Mouse (Mus musculus) activated CD4-positive, CD25-positive, alpha-beta regulatory T cell, adult 4 months (primary cell): ENCODE measurements around the gene Dock7. TPM values are rescaled to one million over a fixed set of nuclear protein-coding genes. Genes with fewer than 3 reads are reported as not detected.

Experiments used
- ATAC-seq: one replicate; pipeline ENCODE4 v1.8.0; 2017
- polyA plus RNA-seq, 2 experiments: library from polyadenylated mRNA; unstranded; fragments of 100-300 nt; shearing (Covaris generic); gene quantifications; one replicate each; pipeline ENCODE4 v1.2.1; 2017

Dock7 gene
- polyA plus RNA-seq, 2 experiments from 2014 or later: 1.2 TPM; not detected in 1

DNA sequence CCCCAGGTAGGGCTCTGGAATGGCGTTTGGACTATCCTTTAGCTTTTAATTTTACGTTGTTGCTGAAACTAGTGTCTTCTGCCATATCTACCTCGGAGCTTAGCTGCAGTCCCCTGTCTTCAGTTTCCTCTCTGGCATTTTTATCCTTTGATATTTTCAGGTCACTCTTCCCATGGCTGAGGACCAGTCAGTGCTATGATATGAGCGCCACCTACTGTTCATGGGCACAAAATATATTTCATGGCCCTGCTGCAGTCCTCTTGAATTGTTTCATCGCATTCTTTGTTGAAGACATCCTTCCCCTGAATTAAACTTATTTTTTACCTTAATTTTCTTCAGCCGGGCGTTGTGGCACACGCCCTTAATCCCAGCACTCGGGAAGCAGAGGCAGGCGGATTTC, 233.6 kb downstream of the Dock7 start:
- no peak for ATAC-seq

Other genes with a start within 250 kb of the Dock7 start
- gene Usp1, start 197.1 kb downstream of the Dock7 start, polyA plus RNA-seq: 10 to 100 TPM; 20.7 to 21.5 TPM
- not detected for gene Angptl3, start 90.0 kb downstream of the Dock7 start, polyA plus RNA-seq
- 1 to 10 TPM in 1 of 2 experiments, under 1 TPM in 1; 0.50 to 1.1 TPM for gene Atg4c, start 73.0 kb upstream of the Dock7 start, polyA plus RNA-seq
- not detected for gene Gm12689, start 175.0 kb upstream of the Dock7 start, polyA plus RNA-seq